In the genomic region with DNA sequence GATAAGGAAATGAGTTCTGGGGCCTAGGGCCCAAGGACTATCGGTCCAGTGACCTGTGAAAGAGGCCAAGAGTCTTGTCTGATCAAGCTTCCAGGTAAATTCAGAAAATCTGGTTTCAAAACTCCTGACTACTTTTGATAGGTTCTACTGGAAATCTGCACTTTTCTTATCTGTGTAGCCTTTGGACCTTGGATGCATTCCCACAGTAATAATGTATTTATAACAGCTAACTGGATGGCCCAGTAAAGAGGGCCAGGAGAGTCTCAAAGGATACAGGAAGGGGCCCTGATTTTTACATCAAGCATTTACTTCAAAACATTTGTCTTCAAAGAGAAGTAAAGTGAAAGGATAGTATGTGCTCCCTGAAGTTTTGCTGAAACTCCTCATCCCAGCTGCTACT, we compare ENCODE assay signal across 17 mouse cellular contexts.
"Had no signal": no experiment of that assay in that cellular context is flagged by ENCODE, and none has a peak within 500 bp of the region (broad histone marks: within the 10 kb centered on the region; RNA-seq: fewer than 3 reads in every experiment).

No protein-coding gene starts in this region.

- H3K4me1 ChIP-seq: midbrain, embryonic 13.5 days; midbrain, embryonic 15.5 days; neural tube, embryonic 12.5 days had no signal

- DNase-seq: lung, adult 18-20 months; lung, embryonic 14.5 days; lung, postnatal 10 days; retina, postnatal 1 day; right cerebral cortex, adult 18-20 months; right cerebral cortex, postnatal 25 days; right cerebral cortex, postnatal 4 days; thymus, adult 2 months; thymus, postnatal 14 days; thymus, postnatal 36 days had no signal

- H3K27me3 ChIP-seq: midbrain, embryonic 13.5 days; midbrain, embryonic 15.5 days; neural tube, embryonic 12.5 days had no signal

- ATAC-seq: midbrain, embryonic 13.5 days; midbrain, embryonic 15.5 days had no signal

- H3K27ac ChIP-seq: liver, embryonic 14.5 days; macrophage; midbrain, embryonic 13.5 days; midbrain, embryonic 15.5 days; neural tube, embryonic 12.5 days had no signal

- H3K36me3 ChIP-seq: midbrain, embryonic 13.5 days; midbrain, embryonic 15.5 days; neural tube, embryonic 12.5 days had no signal

- H3K9me3 ChIP-seq: megakaryocyte, embryonic 14.5 days; midbrain, embryonic 13.5 days; midbrain, embryonic 15.5 days; neural tube, embryonic 12.5 days had no signal

- H3K4me3 ChIP-seq: megakaryocyte, embryonic 14.5 days; midbrain, embryonic 13.5 days; midbrain, embryonic 15.5 days; neural tube, embryonic 12.5 days had no signal

- H3K4me2 ChIP-seq: lung, embryonic 14.5 days; midbrain, embryonic 11.5 days; midbrain, embryonic 13.5 days; midbrain, embryonic 15.5 days; neural tube, embryonic 12.5 days had no signal

- H3K9ac ChIP-seq: liver, embryonic 14.5 days; lung, embryonic 14.5 days; midbrain, embryonic 13.5 days; midbrain, embryonic 15.5 days; neural tube, embryonic 12.5 days had no signal
